Mouse (Mus musculus) ES-E14 (cell line): ENCODE data around the gene Slc27a3.

ENCODE experiments used
- HCFC1 ChIP-seq: IDR thresholded peaks from 2 replicates; pipeline ENCODE4 v1.6.1; 2012; ENCODE audit warnings: low read length, inconsistent platforms, borderline replicate concordance; ENCODE audit not compliant: insufficient read depth
- MAFK ChIP-seq: IDR thresholded peaks from 2 replicates; pipeline ENCODE4 v1.6.1; 2014; ENCODE audit warnings: mild to moderate bottlenecking, low read depth, low read length, inconsistent platforms; ENCODE audit not compliant: insufficient read depth

DNA sequence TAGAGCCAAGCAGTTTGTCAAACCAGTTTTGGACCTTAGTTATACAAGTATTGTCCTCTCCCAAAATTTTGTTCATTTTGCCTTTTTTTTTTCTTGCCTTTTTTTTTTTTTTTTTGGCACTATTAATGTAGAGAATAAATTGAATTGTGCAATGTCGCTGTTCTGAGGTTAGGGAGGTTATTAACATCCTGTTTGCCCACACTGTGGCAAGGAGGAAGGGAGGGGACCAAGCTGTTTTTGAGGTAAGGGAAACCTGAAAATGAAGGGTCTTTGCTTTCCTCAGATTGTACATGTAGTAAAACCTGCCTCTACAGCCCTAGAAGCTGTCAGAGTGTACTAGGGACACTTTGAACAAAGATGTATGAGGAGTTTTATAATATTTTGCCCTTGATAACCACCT, 30.5 kb downstream of the Slc27a3 start:
- TF ChIP-seq HCFC1 (no peak), MAFK (no peak)
